ENCODE assay signal across 8 mouse cellular contexts in genomic region chr7:92666274-92666820, GRCm38 (mm10). TPM values are rescaled to one million over a fixed set of nuclear protein-coding genes. Genes with fewer than 3 reads are reported as not detected.
DNase-seq lines count a peak whose midpoint lies in the region; ATAC-seq lines count a peak whose summit lies in the region.

No protein-coding gene starts in this region.

- DNase-seq in heart, adult 11 months = peak; percentile 88
- DNase-seq in heart, adult 8-10 months (ENCODE audit: low spot score) = no peak
- peak; percentile 35 for DNase-seq in 416B (ENCODE audit: low read depth)
- peak; percentile 39 for DNase-seq in fat pad, adult 2 months (ENCODE audit: extremely low read depth, low read depth, low spot score)
- DNase-seq in thymus, postnatal 14 days = no peak
- no peak for DNase-seq in adrenal gland, postnatal 25 days
- no peak for DNase-seq in gastrocnemius, postnatal 10 days

- no peaks in the 10 kb centered on the region for H3K9me3 ChIP-seq in liver, embryonic 15.5 days (replicated peaks)

- H3K4me2 ChIP-seq in liver, embryonic 15.5 days = peak overlapping the region; percentile 88

- peaks cover 26% of the 10 kb centered on the region for H3K4me1 ChIP-seq in liver, embryonic 15.5 days (replicated peaks)

- peak overlapping the region; percentile 49 for H3K27ac ChIP-seq in liver, embryonic 15.5 days (replicated peaks)

- no peak for ATAC-seq in liver, embryonic 15.5 days (ENCODE audit: insufficient read depth)

- no peaks in the 10 kb centered on the region for H3K27me3 ChIP-seq in liver, embryonic 15.5 days

- peak overlapping the region; percentile 97 for H3K4me3 ChIP-seq in liver, embryonic 15.5 days (replicated peaks)

- H3K9ac ChIP-seq in liver, embryonic 15.5 days = peak overlapping the region; percentile 1; the same call in 1 of the 2 replicates

- peaks cover 26% of the 10 kb centered on the region for H3K36me3 ChIP-seq in liver, embryonic 15.5 days (replicated peaks)

- 66% methylated on average over 7 of the region's 7 CpGs for WGBS in liver, embryonic 15.5 days (ENCODE audit: insufficient replicate concordance)

RNA-seq across cellular contexts. Expression of gene Pcf11, which starts 3.4 kb away (rescaled TPM):
- total RNA-seq in heart, adult 8-10 months (2022) = 10 to 100 TPM; 24.0 to 30.4 (median 24.7) TPM
- polyA plus RNA-seq in liver, embryonic 15.5 days (2015; fragmentation: Nextera tagmentation; extraction: Ambion mirVana) = 9.3 TPM in 2 replicates
- total RNA-seq in adrenal gland, postnatal 25 days (2021) = 63.6 and 65.1 TPM in 2 replicates
- 10 to 100 TPM; 24.6 to 34.6 TPM for total RNA-seq in gastrocnemius, postnatal 10 days (2021)

RNA-seq across cellular contexts. Expression of gene Ankrd42, which starts 29.4 kb away (rescaled TPM):
- total RNA-seq in heart, adult 8-10 months (2022) = 1 to 10 TPM in 2 of 4 experiments, under 1 TPM in 2; 0.62 to 1.4 (median 1.0) TPM
- 0.31 and 0.43 TPM in 2 replicates for polyA plus RNA-seq in liver, embryonic 15.5 days (2015; fragmentation: Nextera tagmentation; extraction: Ambion mirVana)
- total RNA-seq in adrenal gland, postnatal 25 days (2021) = 9.5 and 9.7 TPM in 2 replicates
- total RNA-seq in gastrocnemius, postnatal 10 days (2021) = 1 to 10 TPM; 1.0 to 1.9 TPM

Comparison
In these comparisons a context has a peak if more than half of its experiments do, and no peak if none do; other contexts are left out.
1. DNase-seq: peak in heart, adult 11 months (single experiment), 416B (single experiment) and fat pad, adult 2 months (single experiment); none in heart, adult 8-10 months (single experiment), thymus, postnatal 14 days (single experiment), adrenal gland, postnatal 25 days (single experiment) and gastrocnemius, postnatal 10 days (single experiment).